Mouse (Mus musculus): ENCODE measurements at regions not wholly inside any gene's neighbourhood (a gene's known extent, or its start where the extent isn't known, plus 50 kb on each side); places are given as distances from the start of the nearest gene placed in this dataset.

- DNase-seq, result no peak
These were observed 68.3 kb upstream of the Lrig1 start for GRCm38 (mm10) chr6:94768230-94768629.

- DNase-seq, result no peak
These were observed 65.8 kb upstream of the Lrig1 start for GRCm38 (mm10) chr6:94765724-94766123.

GRCm38 (mm10) chr6:94761341-94761740 lies 61.4 kb upstream of the Lrig1 start:
- DNase-seq, result no peak

GRCm38 (mm10) chr6:94760629-94761111 lies 60.7 kb upstream of the Lrig1 start:
- DNase-seq, result no peak

- DNase-seq, result no peak
These were observed 59.7 kb upstream of the Lrig1 start for GRCm38 (mm10) chr6:94759649-94760048.

- DNase-seq, result no peak
These were observed 56.0 kb upstream of the Lrig1 start for GRCm38 (mm10) chr6:94756006-94756405.

- no peak for DNase-seq
These were observed 55.4 kb upstream of the Lrig1 start for GRCm38 (mm10) chr6:94755297-94755831.

GRCm38 (mm10) chr6:94754522-94754921 lies 54.6 kb upstream of the Lrig1 start:
- no peak for DNase-seq

DNA sequence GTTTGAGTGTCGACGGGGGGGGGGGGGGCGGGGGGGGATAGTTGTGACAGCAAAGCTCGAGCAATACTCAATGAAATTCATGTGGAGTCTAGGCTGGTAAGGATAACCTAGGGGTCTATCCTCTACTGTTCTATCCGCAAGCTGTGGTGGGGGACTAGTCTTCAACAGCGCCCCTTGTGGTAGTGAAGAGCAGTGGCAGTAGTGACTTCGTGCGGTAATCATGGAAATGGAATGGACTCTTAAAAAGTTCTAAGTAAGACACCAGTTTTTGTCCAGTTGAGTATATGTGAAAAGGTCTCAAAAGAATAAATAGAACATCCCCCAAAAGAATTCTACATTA lies 51.1 kb upstream of the Lrig1 start:
- DNase-seq, result no peak

- DNase-seq, result no peak
These were observed 50.5 kb upstream of the Lrig1 start for GRCm38 (mm10) chr6:94750228-94751100.

Small RNA genes lying in the stretch of these regions (microRNA-seq; reads per million reads assigned to microRNA genes)
- 0 reads per million in 2 experiments for gene Gm23364

Data from adrenal gland, postnatal 14 days (tissue).